Mouse (Mus musculus) embryo, embryonic 11 days (tissue): ENCODE data around the gene Crybb1.

Experiments used
- DNase-seq: peaks from one replicate; pipeline ENCODE4 v3.0.0-alpha.2; 2015

Crybb1 gene

GRCm38 (mm10) chr5:112255426-112255825, at the start of gene Crybb1:
Gene Crybb1 (plus strand): TSS chr5:112255815.
- no peak for DNase-seq

DNA sequence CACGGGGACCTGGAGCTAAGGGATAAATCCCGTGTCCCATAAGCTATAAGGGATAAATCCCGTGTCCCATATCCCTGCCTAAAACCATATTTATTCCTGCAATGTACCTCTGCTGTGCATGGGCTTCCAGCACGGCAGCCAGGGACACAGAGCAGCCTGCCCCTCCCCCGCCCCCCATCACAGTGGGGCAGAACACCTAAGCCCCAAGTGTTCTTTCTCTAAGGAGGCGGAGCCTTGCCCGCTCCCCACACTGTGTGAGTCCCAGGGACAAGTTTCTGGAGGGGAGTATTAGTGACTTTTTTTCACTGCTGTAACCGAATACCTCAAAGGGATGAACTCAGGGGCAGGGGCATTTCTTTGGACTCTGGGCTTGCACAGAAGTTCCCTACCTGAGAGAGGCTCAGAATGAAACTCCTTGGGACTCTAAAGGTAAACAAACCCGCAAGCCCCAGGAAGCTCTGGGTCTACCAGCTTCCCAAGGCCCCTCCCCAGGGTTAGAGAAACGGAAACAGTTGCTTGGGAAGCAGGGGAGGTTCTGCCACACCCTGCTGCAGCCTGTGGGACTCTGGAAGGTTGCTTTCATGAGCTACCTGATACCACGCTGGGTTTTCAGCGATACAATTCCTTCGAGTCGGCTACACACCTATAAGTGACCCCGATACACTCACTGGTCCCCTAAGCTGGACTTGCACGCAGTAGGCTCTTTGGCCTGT, 48.9 kb upstream of the Crybb1 start:
- no peak for DNase-seq

DNA sequence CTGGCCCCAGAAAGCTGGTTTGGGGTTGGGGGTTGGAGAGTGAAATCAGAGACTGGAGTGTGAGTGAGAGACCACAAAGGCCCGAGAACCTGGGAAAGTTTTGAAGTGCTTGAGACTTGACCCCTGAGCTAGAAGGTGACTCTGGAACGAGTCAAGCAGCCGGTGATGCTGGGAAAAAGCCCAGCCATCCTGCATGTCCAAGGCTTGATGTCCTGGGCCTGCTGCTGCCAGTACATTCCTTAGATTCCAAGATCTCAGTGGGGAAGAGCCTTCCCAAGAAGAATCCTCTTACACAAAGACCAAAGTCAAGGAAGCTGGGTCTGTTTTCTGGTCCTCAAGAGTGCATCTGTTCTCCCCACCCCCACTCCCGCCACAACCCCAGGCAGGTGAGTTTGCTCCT, 47.3 kb upstream of the Crybb1 start:
- DNase-seq: no peak

- peak; percentile 72 for DNase-seq
These were observed 45.5 kb upstream of the Crybb1 start for GRCm38 (mm10) chr5:112210104-112210503.

GRCm38 (mm10) chr5:112211911-112212310, 43.7 kb upstream of the Crybb1 start:
- DNase-seq: no peak

DNA sequence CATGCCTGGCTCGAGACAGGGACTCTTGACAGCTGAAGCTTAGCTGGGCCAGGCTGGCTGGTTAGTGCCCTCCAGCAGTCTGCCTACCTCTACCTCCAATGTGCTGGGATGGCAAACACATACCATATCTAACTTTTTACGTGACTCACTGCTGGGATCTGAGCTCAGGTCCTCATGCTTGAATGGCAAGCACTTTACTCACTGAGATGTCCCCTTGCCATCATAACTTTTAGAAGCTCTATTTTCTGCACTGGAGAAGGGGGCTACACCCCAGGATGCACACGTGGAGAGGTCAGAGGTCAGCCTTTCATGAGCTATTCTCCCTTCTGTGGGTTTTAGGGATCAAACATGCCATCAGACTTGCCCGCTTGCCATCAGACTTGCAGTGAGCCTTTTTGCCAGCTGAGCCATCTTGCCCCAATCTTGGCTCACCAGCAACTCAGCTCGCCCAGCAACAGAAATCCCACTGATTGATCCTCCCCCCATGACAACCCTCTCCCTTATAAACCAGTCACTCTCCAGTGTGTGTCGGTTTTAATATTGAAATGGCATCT, 42.8 kb upstream of the Crybb1 start:
- no peak for DNase-seq

DNA sequence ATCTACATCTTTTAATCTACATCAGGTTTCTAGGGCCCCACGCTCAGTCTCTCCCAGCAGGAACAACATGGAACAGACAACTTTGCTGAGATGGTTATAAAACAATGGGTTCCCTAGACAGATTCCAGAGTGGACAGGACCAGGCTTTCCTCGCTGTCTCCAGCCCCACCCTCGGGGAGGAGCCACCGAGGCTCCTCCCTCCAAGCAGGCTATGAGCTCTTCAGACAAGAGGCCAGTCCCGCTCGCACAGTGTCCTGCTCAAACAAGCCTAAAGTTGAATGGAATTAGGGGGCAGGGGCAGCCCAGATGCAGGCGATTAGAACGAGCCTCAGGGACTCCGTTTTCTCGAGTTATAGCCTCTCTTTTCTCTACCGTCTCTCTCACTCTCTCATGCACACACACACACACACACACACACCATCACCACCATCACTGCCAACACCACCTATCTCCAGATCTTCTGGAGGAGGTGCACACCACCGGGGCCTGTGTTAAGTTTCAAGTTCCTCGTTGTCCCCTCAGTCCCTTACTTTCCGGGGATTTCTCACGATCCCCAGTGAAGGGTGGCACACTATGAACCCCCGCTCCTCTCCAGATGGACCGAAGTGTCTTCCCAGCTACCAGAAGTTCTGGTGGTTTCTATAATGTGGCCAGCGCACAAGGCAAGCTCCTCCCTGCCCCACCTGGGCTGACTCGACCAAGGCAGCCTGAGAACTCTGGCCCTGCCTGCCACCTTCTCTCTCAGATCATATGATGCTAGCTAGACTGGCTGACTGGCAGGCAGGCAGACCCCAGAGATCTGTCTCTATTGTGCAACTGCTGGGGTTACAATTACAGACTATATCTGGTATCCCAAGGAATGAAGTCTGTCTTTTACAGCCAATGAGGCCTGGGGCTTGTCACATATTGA, 42.0 kb upstream of the Crybb1 start:
- DNase-seq: peak; percentile 81

- peak; percentile 86 for DNase-seq
These were observed 41.2 kb upstream of the Crybb1 start for GRCm38 (mm10) chr5:112214419-112214818.

DNA sequence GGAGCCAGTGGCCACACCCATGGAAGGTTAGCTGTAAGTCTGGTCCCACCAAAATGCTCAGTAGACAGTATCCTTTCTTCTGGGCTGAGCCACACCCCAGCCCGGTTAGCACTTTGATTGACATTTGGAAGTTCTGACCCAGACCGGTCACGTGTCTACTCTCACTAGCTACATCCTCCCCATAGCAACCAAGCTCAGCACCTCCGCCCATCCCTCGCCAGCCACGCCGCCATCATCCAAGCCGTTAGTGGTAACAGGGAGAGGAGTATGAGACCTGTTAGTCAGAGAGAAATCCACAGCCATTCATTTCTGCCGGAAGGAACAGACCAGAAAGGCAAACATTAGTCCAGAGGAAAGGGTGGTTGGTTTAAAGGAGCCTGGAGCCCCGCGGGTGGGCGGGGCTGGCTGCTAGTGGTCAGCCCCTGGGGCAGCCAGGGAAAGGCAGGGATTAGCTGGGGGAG, 40.3 kb upstream of the Crybb1 start:
- DNase-seq: peak; percentile 56

GRCm38 (mm10) chr5:112215801-112216251, 39.8 kb upstream of the Crybb1 start:
- DNase-seq: peak; percentile 64

- DNase-seq: no peak
These were observed 39.3 kb upstream of the Crybb1 start for GRCm38 (mm10) chr5:112216335-112216734.

GRCm38 (mm10) chr5:112217031-112217430, 38.6 kb upstream of the Crybb1 start:
- DNase-seq: no peak

GRCm38 (mm10) chr5:112218679-112219078, 36.9 kb upstream of the Crybb1 start:
- no peak for DNase-seq

GRCm38 (mm10) chr5:112219398-112219797, 36.2 kb upstream of the Crybb1 start:
- DNase-seq: no peak

DNA sequence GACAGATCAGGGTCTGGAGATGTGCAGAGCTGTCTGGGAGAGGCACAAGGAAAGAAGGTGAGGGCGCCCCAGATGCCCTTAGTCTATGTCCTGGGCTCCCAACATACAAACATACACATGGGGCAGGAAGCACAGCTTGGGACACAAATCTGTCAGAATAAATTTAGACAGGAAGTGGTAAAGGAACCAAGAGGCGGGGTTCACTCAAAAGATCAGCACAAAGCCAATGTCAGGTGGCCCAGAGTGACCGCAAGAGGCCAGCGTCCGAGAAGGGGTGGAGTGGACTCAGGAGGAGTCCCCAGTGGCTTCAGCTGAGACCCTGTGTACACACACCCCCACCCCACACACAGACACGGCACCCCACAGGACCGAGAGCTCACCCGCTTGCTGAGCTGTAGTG, 35.4 kb upstream of the Crybb1 start:
- no peak for DNase-seq

DNA sequence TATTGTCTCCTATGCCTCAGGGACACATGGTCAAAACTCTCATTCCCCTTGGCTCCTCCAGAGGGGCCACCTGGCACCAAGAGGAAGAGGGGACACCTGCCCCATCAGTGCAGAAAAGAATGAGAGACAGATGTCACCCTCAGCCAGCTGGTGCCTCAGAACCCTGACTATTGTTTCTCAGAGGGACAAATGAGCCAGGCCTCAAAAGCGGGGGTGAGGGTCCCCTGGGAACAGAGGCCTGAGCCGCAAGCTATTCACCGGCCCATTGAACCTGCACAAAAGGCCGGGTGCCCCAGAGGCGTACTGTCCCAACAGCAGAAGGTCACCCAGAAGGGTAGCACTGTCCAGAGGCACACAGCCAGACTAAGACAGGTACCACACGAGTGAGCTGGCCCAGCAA, 30.0 kb upstream of the Crybb1 start:
- DNase-seq: peak; percentile 63

GRCm38 (mm10) chr5:112227354-112227753, 28.3 kb upstream of the Crybb1 start:
- peak; percentile 50 for DNase-seq

DNA sequence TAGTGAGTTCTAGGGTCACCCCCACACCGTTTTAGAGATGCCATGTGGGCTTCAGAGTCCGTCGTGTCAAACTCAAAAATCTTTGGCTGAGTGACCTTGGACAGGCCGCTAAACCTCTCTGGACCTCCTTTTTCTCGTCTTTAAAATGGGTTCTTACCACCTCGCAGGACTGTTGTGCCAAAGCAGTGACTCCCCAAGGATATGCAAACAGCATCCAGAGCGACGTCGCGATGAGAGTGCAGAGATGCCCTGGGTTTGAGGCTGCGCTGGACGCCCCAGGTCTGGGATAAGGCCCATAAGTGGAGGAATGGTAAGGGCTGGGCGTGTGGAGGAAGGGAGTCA, 27.7 kb upstream of the Crybb1 start:
- DNase-seq: peak; percentile 37

GRCm38 (mm10) chr5:112228240-112229076, 27.2 kb upstream of the Crybb1 start:
- peak; percentile 87 for DNase-seq

- DNase-seq: no peak
These were observed 19.8 kb upstream of the Crybb1 start for GRCm38 (mm10) chr5:112235806-112236205.

DNA sequence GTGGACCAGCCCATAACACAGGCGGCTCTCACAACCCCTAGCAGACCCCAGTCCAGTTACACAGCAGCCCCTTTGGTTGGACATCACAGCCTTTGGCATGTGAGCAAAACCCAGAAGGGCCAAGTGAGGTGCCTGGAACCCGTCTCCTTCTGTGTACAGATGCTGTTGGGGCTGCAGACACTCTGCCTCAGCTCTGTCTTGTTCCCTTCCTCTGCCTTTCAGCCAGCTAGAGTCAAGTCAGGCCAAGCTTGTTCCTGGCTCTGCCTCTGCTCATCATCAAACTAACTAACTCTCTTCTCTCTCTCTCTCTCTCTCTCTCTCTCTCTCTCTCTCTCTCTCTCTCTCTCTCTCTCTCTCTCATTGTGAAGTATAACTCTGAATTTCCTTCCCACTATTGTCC, 19.0 kb upstream of the Crybb1 start:
- no peak for DNase-seq

GRCm38 (mm10) chr5:112237439-112237838, 18.2 kb upstream of the Crybb1 start:
- peak; percentile 86 for DNase-seq
